Mouse (Mus musculus): ENCODE data around the gene Cmbl. TPM values are rescaled to one million over a fixed set of nuclear protein-coding genes. Genes with fewer than 3 reads are reported as not detected.
A peak's percentile ranks its signal among the peaks of the same experiment; 100 is the strongest.

The Cmbl gene
- polyA plus RNA-seq, 1 experiment from 2014 or later, result 11.1 TPM

- H3K9me3 ChIP-seq, result no peaks in the 10 kb centered on the region
- WGBS, result 71% methylated on average over 2 of the region's 2 CpGs
- H3K4me3 ChIP-seq, result no peak overlapping the region
- no peaks in the 10 kb centered on the region for H3K4me1 ChIP-seq (replicated peaks)
- no peak overlapping the region for H3K4me2 ChIP-seq
- H3K27ac ChIP-seq (replicated peaks), result no peak overlapping the region
- H3K27me3 ChIP-seq, result no peaks in the 10 kb centered on the region
- no peak for ATAC-seq (ENCODE audit: low FRiP score, low read depth)
- H3K9ac ChIP-seq, result no peak overlapping the region
- peaks cover 35% of the 10 kb centered on the region for H3K36me3 ChIP-seq
These were observed 22.6 kb downstream of the Cmbl start for GRCm38 (mm10) chr15:31587789-31588188.

DNA sequence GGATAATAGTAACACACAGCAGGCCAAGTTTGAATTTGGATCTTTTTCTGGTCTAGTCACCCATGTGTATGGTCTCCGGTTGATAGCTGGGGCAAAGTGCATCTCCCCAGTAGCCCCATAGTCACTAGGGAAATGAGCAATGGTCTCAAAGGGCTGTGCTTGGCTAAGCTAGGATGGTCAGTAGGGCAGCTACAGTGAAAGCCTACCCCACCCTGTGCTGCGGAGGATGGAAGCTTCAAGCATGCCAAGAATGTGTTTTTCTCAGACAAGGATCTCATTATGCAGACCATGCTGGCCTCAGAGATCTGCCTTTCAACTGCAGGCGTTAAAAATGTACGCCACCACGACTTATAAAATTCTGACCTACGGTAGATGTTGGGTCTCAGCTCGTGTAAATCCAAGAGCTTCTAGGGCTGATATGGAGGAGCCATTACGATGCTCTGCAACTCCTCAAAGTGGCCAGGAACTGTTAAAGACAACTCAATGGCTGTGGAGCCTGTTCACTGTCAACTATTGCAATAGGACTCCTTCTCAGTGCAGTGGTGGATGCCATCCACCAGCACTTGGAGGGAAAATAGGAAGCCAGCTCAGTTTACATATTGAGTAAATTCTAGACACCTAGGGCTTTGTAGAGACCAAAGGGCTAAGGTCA, 23.9 kb downstream of the Cmbl start:
- no peak for ATAC-seq (ENCODE audit: low FRiP score, low read depth)
- WGBS, result 64% methylated on average over 8 of the region's 8 CpGs
- Histone ChIP-seq H3K4me3 (no peak overlapping the region), H3K9me3 (no peaks in the 10 kb centered on the region), H3K4me1 (replicated peaks) (no peaks in the 10 kb centered on the region), H3K4me2 (no peak overlapping the region), H3K9ac (no peak overlapping the region), H3K27ac (replicated peaks) (no peak overlapping the region), H3K27me3 (no peaks in the 10 kb centered on the region), H3K36me3 (peaks cover 49% of the 10 kb centered on the region)

GRCm38 (mm10) chr15:31590176-31590575, 25.0 kb downstream of the Cmbl start:
- H3K4me2 ChIP-seq, result no peak overlapping the region
- 93% methylated on average over 5 of the region's 5 CpGs for WGBS
- H3K36me3 ChIP-seq, result peaks cover 59% of the 10 kb centered on the region
- H3K4me1 ChIP-seq (replicated peaks), result no peaks in the 10 kb centered on the region
- no peak overlapping the region for H3K27ac ChIP-seq (replicated peaks)
- H3K27me3 ChIP-seq, result no peaks in the 10 kb centered on the region
- no peak overlapping the region for H3K9ac ChIP-seq
- no peak for ATAC-seq (ENCODE audit: low FRiP score, low read depth)
- H3K9me3 ChIP-seq, result no peaks in the 10 kb centered on the region
- no peak overlapping the region for H3K4me3 ChIP-seq

GRCm38 (mm10) chr15:31592531-31592930, 27.3 kb downstream of the Cmbl start:
- WGBS, result 88% methylated on average over 8 of the region's 8 CpGs
- H3K4me1 ChIP-seq (replicated peaks), result no peaks in the 10 kb centered on the region
- no peak overlapping the region for H3K4me3 ChIP-seq
- ATAC-seq (ENCODE audit: low FRiP score, low read depth), result no peak
- H3K4me2 ChIP-seq, result no peak overlapping the region
- no peak overlapping the region for H3K9ac ChIP-seq
- H3K36me3 ChIP-seq, result peaks cover 78% of the 10 kb centered on the region
- no peaks in the 10 kb centered on the region for H3K9me3 ChIP-seq
- H3K27me3 ChIP-seq, result no peaks in the 10 kb centered on the region
- no peak overlapping the region for H3K27ac ChIP-seq (replicated peaks)

GRCm38 (mm10) chr15:31594260-31594659, 29.1 kb downstream of the Cmbl start:
- Histone ChIP-seq H3K4me3 (no peak overlapping the region), H3K27me3 (no peaks in the 10 kb centered on the region), H3K27ac (replicated peaks) (no peak overlapping the region), H3K9ac (no peak overlapping the region), H3K9me3 (no peaks in the 10 kb centered on the region), H3K4me1 (replicated peaks) (peaks cover 7% of the 10 kb centered on the region), H3K36me3 (peaks cover 82% of the 10 kb centered on the region), H3K4me2 (no peak overlapping the region)
- WGBS, result 90% methylated on average over 14 of the region's 14 CpGs
- ATAC-seq (ENCODE audit: low FRiP score, low read depth), result no peak

DNA sequence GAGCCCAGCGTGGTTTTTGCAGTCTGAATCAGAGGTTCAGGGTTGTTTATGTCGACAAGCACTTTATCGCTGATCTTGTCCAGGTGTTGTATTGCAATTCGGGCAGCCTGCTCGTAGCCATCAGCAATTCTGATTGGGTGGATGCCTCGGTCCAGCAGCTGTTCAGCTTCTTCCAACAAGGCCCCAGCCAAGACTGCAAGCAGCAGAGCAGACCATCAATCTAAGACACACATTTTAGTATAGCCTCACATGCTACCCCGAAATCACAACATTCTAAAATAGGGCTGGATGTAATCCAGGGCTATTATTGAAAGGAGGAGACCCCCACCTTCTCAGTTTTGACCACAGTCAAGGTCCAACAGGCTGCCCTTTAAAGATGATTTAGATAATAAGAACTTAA, 30.5 kb downstream of the Cmbl start:
- Histone ChIP-seq H3K9me3 (no peaks in the 10 kb centered on the region), H3K9ac (no peak overlapping the region), H3K27me3 (no peaks in the 10 kb centered on the region), H3K36me3 (peaks cover 68% of the 10 kb centered on the region), H3K4me2 (no peak overlapping the region), H3K27ac (replicated peaks) (no peak overlapping the region), H3K4me1 (replicated peaks) (peaks cover 21% of the 10 kb centered on the region), H3K4me3 (no peak overlapping the region)
- no peak for ATAC-seq (ENCODE audit: low FRiP score, low read depth)
- 91% methylated on average over 7 of the region's 7 CpGs for WGBS

GRCm38 (mm10) chr15:31599834-31600233, 34.6 kb downstream of the Cmbl start:
- Histone ChIP-seq H3K4me2 (peak overlapping the region; percentile 98), H3K36me3 (peaks cover 26% of the 10 kb centered on the region), H3K9me3 (no peaks in the 10 kb centered on the region), H3K27me3 (no peaks in the 10 kb centered on the region), H3K9ac (no peak overlapping the region), H3K4me1 (replicated peaks) (peaks cover 31% of the 10 kb centered on the region), H3K27ac (replicated peaks) (no peak overlapping the region), H3K4me3 (peak overlapping the region; percentile 94)
- no peak for ATAC-seq (ENCODE audit: low FRiP score, low read depth)
- 81% methylated on average over 4 of the region's 4 CpGs for WGBS

DNA sequence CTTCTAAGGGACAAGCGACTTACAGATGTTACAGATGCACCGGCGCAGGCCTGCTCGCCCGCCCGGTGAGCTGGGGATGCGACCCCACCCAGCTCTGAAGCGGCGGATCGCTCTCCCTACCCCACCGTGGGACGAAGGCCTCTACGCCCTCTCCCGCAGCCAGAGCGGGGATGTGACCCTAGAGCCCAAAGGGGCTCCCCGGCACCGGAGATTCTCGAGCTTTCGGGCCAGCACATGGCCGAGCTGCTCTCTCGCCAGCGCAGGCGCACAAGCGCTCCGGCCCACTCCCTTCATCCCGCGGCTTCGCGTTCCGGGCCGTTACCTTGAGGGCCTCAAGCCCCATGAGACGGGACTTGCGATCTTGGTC, 36.1 kb downstream of the Cmbl start:
- H3K27me3 ChIP-seq, result no peaks in the 10 kb centered on the region

GRCm38 (mm10) chr15:31601646-31602374, 36.6 kb downstream of the Cmbl start, which contains the start of the genes Cct5 and Fam173b:
TSS of gene Cct5 (minus strand) at chr15:31601804.
TSS of gene Fam173b (plus strand) at chr15:31601852.
- Histone ChIP-seq H3K9me3 (no peaks in the 10 kb centered on the region), H3K27ac (replicated peaks) (peak within 1 kb of the TSS; percentile 97), H3K9ac (peak within 1 kb of the TSS; percentile 92), H3K4me3 (peak within 1 kb of the TSS; percentile 94), H3K36me3 (peaks cover 9% of the 10 kb centered on the region), H3K4me1 (replicated peaks) (peaks cover 31% of the 10 kb centered on the region), H3K4me2 (peak within 1 kb of the TSS; percentile 98), H3K27me3 (no peaks in the 10 kb centered on the region)
- peak; percentile 90 for ATAC-seq (ENCODE audit: low FRiP score, low read depth)
- WGBS, result under 1% methylated on average over 63 of the region's 63 CpGs

More for the DNA sequence above, 36.1 kb downstream of the Cmbl start:
- Histone ChIP-seq H3K9ac (peak overlapping the region; percentile 92), H3K4me2 (peak overlapping the region; percentile 98), H3K4me1 (replicated peaks) (peaks cover 31% of the 10 kb centered on the region), H3K9me3 (no peaks in the 10 kb centered on the region), H3K4me3 (peak overlapping the region; percentile 94), H3K27ac (replicated peaks) (peak overlapping the region; percentile 97), H3K36me3 (peaks cover 12% of the 10 kb centered on the region)
- ATAC-seq (ENCODE audit: low FRiP score, low read depth), result peak; percentile 81
- WGBS, result under 1% methylated on average over 33 of the region's 33 CpGs

GRCm38 (mm10) chr15:31602426-31602825, 37.2 kb downstream of the Cmbl start:
- H3K9me3 ChIP-seq, result no peaks in the 10 kb centered on the region
- WGBS, result 4% methylated on average over 15 of the region's 15 CpGs
- H3K4me2 ChIP-seq, result peak overlapping the region; percentile 98
- peaks cover 5% of the 10 kb centered on the region for H3K36me3 ChIP-seq
- H3K9ac ChIP-seq, result peak overlapping the region; percentile 92
- peak overlapping the region; percentile 97 for H3K27ac ChIP-seq (replicated peaks)
- peaks cover 31% of the 10 kb centered on the region for H3K4me1 ChIP-seq (replicated peaks)
- peak overlapping the region; percentile 94 for H3K4me3 ChIP-seq
- ATAC-seq (ENCODE audit: low FRiP score, low read depth), result peak; percentile 73
- no peaks in the 10 kb centered on the region for H3K27me3 ChIP-seq

- no peaks in the 10 kb centered on the region for H3K9me3 ChIP-seq
- H3K36me3 ChIP-seq, result no peaks in the 10 kb centered on the region
- peak overlapping the region; percentile 98 for H3K4me2 ChIP-seq
- no peaks in the 10 kb centered on the region for H3K27me3 ChIP-seq
- peak overlapping the region; percentile 94; the same call in 1 of the 2 replicates for H3K4me3 ChIP-seq
- H3K27ac ChIP-seq (replicated peaks), result peak overlapping the region; percentile 97; the same call in 1 of the 2 replicates
- H3K9ac ChIP-seq, result no peak overlapping the region; the same call in 1 of the 2 replicates
- 83% methylated on average over 13 of the region's 13 CpGs for WGBS
- no peak for ATAC-seq (ENCODE audit: low FRiP score, low read depth)
- peaks cover 31% of the 10 kb centered on the region for H3K4me1 ChIP-seq (replicated peaks)
These were observed 37.9 kb downstream of the Cmbl start for GRCm38 (mm10) chr15:31603113-31603512.

GRCm38 (mm10) chr15:31606821-31607220, 41.6 kb downstream of the Cmbl start:
- Histone ChIP-seq H3K4me1 (replicated peaks) (peaks cover 8% of the 10 kb centered on the region), H3K4me3 (no peak overlapping the region), H3K9me3 (no peaks in the 10 kb centered on the region), H3K9ac (no peak overlapping the region), H3K4me2 (no peak overlapping the region), H3K36me3 (no peaks in the 10 kb centered on the region), H3K27ac (replicated peaks) (no peak overlapping the region), H3K27me3 (no peaks in the 10 kb centered on the region)
- whole genome bisulfite sequencing, result 73% methylated on average over 6 of the region's 6 CpGs
- no peak for ATAC-seq (ENCODE audit: low FRiP score, low read depth)
